Mouse (Mus musculus) fat pad, adult 2 months (tissue): ENCODE data around the gene Eva1c.

Source experiments
- DNase-seq: peaks from one replicate; pipeline ENCODE4 v3.0.0-alpha.2; 2011; ENCODE audit warnings: low read depth, low spot score; ENCODE audit errors: extremely low read depth

The Eva1c gene

DNA sequence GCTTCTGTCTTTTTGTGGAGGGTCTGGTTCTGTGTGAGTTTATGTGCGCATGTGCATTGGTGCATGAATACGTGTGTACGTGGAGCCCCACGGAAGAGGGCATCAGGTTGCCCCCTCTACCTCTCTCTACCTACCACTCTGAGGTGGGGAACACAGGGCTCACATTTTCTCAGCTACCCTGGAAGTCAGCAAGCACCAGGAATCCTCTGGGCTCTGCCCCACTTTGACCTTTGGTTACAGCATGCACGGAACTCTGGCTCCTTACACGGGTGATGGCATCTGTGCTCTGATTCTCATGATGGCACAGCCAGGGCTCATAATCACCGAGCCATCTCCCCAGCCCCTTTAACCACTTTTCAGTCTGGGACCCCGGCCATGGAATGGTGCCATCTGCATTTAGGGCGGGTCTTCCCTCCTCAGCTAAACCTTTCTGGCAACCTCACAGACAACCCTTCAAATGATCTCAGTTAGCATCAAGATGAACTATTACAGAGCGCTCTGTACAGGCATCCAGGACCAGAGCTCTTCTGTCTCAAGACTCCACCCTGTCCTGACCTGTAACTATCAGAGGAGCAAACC, 37.0 kb downstream of the Eva1c start:
- DNase-seq: no peak

DNA sequence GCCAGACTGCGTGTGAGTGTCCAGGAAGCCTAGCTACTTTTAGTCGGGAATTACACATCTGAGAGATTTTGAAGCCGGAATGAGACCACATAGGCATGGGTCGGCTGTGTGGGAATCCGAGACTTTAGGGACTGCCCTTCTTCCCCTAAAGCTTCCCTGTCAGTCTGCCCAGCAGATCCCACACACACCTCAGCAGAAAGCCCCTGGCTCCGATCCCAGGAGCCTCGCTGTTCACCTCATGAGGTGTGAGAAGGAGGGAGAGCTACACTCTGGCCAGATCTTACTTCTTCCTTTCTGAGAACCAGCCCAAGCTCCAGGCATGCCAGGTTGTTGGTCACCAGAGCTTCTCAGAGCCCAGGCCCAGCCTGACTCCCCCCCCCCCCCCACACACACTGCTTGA, 38.2 kb downstream of the Eva1c start:
- peak; percentile 37 for DNase-seq

GRCm38 (mm10) chr16:90865652-90866051, 39.1 kb downstream of the Eva1c start:
- peak; percentile 37 for DNase-seq

DNA sequence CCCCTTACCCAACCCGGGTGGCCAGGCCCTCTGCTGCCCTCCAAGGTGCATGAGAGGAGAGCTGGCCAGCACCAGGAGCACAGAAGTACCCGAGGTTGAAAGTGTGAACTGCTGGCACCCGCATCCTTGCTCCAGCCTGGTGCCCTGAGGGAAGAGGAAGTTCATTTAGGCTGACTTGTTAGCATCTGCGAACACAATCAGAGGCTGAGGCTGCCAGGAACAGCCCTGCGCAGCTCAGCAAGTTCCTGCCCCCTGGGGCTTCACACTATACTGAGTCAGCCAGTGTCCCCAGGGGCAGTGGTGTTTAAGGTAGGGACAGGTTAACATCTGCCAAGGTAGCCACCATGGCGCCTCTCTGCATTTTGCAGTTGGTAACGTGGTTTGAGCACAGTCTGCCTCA, 41.6 kb downstream of the Eva1c start:
- DNase-seq: peak; percentile 30

DNA sequence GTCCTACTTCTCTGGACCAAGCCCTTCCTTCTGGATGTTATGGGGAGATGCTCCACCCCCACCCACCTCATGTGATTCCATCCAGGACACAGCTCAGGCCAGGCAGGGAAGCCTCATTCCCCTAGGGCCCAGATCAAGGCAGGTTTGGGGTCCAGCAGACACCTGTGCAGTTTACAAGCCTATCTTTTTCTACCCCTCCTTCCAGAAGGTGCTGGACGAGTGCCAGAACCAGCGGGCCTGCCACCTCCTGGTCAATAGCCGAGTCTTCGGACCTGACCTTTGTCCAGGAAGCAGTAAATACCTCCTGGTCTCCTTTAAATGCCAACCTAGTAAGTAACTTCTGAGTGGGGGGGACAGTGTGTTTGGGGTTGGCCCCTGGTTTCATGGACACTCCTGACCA, 42.8 kb downstream of the Eva1c start:
- no peak for DNase-seq

DNA sequence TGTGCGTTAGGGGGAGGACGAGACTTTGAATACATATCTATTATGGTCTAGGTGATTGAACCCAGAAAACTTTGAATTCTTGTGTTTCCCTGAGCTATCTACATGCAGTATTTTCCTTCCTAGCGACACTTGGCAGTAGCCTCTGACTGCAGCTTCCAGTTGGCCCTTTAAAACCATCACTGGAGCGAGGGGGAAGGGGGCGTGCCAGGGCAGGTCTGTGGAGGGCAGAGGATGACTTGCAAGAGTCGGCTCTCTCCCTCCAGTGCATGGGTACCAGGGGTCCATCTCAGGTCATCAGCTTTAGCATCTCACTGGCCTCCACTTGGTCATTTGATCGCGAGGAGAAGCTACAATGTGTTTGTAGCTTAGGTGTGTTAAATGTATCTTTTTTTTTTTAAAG, 46.4 kb downstream of the Eva1c start:
- DNase-seq: no peak

- no peak for DNase-seq
Measured at GRCm38 (mm10) chr16:90874536-90874935, 48.0 kb downstream of the Eva1c start.

DNA sequence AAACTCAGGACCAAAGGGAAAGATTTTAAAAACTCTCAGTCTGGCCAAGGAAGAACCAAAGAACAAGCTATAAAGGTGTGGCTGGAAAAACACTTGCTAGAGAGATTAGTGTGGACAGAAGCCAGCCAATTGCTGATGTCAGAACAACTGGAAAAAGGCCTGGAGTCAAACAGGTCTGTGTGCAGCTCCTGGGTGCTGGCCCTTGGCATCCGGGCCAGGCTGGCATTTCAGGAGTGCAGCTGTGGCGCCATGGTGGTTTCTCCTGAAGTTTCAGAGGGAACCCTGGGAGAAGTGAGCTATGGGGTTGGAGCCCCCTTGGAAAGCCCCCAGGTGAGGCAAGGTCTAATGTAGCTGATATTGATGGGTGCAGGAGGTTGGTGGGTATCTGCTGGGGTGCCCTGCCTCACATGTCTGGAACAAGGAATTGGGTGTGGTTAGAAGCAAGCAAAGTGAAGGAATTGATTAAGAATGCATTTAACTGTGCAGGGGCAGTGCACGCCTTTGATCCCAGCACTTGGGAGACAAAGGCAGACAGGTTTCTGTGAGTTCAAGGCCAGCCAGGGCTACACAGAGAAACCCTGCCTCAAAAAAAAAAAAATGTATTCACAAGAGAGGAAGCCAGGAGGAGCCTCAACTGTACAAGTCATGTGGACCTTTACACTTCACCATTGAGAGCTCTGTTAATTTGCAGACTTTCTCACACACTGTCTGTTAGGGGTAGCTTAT, 51.8 kb downstream of the Eva1c start:
- no peak for DNase-seq

- no peak for DNase-seq
Measured at GRCm38 (mm10) chr16:90882501-90882977, 56.0 kb downstream of the Eva1c start.

GRCm38 (mm10) chr16:90885351-90885750, 58.8 kb downstream of the Eva1c start:
- DNase-seq: no peak

DNA sequence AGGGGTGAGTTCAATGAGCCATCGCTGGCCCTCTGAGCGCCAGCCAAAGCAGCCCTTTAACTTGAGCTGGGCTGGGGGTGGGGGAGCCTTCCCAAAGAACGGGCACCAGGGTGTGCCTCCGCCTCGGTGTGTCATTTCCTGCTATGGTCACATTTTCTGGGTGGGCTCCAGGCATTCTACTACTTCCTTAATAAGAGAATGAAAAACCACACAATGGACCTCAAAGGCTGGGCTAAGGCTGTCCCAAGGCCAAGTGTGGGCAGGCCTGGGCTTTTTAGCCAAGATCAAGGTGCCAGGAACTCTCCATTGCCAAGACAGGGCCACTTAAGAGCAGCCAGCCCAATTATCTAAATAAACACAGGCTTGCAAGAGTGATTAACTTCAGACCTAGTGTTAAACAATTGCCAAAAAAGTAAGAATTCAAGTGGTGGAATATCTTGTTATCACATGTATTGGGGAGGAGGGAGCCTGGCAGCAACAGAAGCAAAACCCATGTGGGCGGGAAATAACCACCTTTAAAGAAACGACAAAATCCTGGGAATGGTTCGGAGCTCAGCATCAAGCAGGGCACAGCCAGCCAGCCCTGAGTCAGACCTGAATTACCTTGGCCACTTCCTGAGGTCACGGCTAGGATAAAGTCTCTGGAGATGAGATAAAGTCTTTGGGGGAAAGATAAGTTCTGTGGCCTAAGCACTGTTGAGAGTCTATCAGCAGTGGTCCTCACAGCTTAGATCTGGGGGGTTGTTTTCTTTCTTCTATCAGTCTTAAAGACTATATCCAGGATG, 59.5 kb downstream of the Eva1c start:
- DNase-seq: peak; percentile 92

DNA sequence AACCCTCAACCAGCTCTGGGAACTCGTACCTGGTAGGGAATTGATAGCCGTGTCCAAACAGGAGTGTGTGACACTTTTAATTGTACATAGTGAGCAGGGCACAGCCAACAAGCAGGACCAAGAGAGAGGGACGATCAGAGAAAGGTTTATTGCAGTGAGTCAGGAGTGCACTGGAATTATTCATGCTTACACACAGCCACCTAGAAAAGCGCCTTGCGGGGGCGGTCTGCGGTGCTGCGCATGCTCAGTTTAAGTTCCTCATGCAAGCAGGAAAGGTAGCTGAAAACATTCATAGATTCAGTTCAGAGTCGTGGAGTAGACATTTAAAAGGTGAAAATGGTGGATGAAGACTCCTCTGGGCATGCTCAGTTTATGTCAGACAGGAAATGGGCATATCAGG, 64.2 kb downstream of the Eva1c start:
- no peak for DNase-seq

DNA sequence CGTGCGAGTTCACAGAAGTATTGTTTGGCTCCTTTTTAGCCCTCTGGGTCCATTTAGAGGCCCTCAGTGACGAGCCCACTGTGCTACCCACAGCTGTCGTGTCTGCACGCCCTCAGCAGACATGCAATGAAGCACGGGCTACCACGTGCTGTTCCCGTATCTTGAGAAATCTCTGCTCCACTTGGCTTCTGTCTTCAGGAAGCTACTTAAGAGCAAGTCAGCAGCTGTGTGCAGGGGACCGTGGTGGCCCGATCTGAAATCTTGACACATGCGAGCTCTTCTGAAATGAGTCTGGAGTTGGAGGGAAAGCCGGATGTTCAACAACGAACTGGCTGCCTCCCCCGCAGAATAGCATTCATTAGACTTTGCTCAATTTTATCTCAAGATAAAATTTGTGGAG, 65.1 kb downstream of the Eva1c start:
- DNase-seq: no peak

GRCm38 (mm10) chr16:90892081-90892480, 65.6 kb downstream of the Eva1c start:
- DNase-seq: no peak

- no peak for DNase-seq
Measured at GRCm38 (mm10) chr16:90893019-90893418, 66.5 kb downstream of the Eva1c start.

- DNase-seq: no peak
Measured at GRCm38 (mm10) chr16:90893792-90894191, 67.3 kb downstream of the Eva1c start.

DNA sequence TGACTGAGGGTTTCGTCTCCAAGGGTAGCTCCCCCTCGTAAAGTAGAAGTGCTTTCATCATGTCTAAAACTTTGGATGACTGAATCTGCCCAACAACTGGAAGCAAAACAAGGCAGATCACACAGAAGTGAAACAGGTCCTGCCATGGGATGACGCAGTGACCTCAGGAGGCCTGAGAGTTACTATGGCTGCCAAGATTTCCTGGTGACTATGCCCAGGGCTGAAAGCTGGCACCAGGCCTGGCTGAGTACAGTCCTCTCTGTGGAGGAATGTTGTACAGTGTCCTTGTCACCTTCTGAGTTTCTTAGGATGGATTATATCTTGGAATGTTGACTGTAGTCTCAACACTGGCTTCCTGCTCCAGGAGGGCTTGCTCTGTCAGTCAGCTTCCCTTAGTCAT, 71.1 kb downstream of the Eva1c start:
- DNase-seq: no peak

- no peak for DNase-seq
Measured at GRCm38 (mm10) chr16:90899498-90899897, 73.0 kb downstream of the Eva1c start.

GRCm38 (mm10) chr16:90901364-90901763, 74.8 kb downstream of the Eva1c start:
- no peak for DNase-seq

DNA sequence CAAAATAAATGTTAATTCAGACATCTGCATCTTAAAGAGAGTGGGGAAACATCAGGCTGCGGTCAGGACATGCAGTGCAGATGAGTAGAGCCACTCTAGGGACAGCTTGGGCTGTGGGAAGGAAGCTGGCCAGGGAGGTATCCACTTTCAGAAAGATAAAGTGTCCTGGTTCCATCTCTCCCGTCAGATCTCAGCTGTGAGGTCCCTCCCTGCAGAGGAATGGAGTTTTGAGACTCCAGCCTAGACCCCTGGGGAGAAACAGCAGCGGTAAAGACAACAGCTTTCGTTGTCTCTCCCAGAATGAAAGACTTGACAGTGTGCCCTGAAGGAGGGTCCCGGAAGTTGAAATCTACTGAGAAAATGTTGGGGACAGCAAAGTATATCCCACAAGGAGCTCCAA, 76.8 kb downstream of the Eva1c start:
- no peak for DNase-seq

DNA sequence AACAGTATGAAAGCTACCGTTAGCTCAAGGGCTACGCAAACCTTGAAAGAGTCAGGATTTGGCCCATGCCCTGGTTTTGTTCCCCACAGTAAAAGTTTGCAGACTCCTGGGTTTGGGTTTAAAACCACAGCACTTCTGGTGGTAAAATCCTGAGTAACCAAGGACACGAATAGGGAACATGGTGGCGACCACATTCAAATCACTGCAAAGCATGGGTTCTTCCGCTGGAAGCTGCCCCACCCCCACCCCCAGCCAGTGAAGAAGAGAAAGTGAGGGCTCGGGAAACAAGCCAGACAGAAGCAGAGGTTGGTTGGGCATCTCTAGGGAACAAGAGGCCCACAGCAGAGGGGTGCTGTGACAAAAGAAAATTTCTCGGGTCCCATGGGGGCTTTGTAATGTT, 80.7 kb downstream of the Eva1c start:
- DNase-seq: no peak
